ENCODE assay signal across 8 mouse cellular contexts in genomic region chr10:59952152-59952780, GRCm38 (mm10). TPM values are rescaled to one million over a fixed set of nuclear protein-coding genes. Genes with fewer than 3 reads are reported as not detected.
DNase-seq lines count a peak whose midpoint lies in the region; ATAC-seq and TF ChIP-seq lines count a peak whose summit lies in the region.

No protein-coding gene starts in this region.

- peak overlapping the region; percentile 65 for H3K4me3 ChIP-seq in liver, adult 2 months (ENCODE audit: insufficient read depth, low read depth, low read length)
- peak overlapping the region; percentile 88 for H3K4me3 ChIP-seq in hindbrain, embryonic 12.5 days
- H3K4me3 ChIP-seq in limb, embryonic 11.5 days (ENCODE audit: low read depth, low read length): peak overlapping the region; percentile 99
- peak overlapping the region; percentile 75 for H3K4me3 ChIP-seq in midbrain, embryonic 15.5 days

- no peaks in the 10 kb centered on the region for H3K9me3 ChIP-seq in hindbrain, embryonic 12.5 days (replicated peaks)
- no peaks in the 10 kb centered on the region for H3K9me3 ChIP-seq in limb, embryonic 11.5 days (ENCODE audit: control insufficient read depth, low read length)
- no peaks in the 10 kb centered on the region for H3K9me3 ChIP-seq in midbrain, embryonic 15.5 days

- WGBS in liver, adult 2 months: under 1% methylated on average over 31 of the region's 31 CpGs
- under 1% methylated on average over 31 of the region's 31 CpGs for WGBS in hindbrain, embryonic 12.5 days
- under 1% methylated on average over 31 of the region's 31 CpGs for WGBS in limb, embryonic 11.5 days
- 0% methylated on average over 31 of the region's 31 CpGs for WGBS in midbrain, embryonic 15.5 days

- TF ChIP-seq CTCF in liver, adult 2 months (IDR thresholded peaks at IDR 0.05; ENCODE audit: low read depth, low read length): no peak

- H3K36me3 ChIP-seq in liver, adult 2 months (ENCODE audit: control insufficient read depth, insufficient read depth, low read length): no peaks in the 10 kb centered on the region
- H3K36me3 ChIP-seq in hindbrain, embryonic 12.5 days: peaks cover 7% of the 10 kb centered on the region; the same call in 1 of the 2 replicates
- H3K36me3 ChIP-seq in limb, embryonic 11.5 days (ENCODE audit: control insufficient read depth, insufficient read depth, low read length): no peaks in the 10 kb centered on the region
- no peaks in the 10 kb centered on the region for H3K36me3 ChIP-seq in midbrain, embryonic 15.5 days (replicated peaks)

- H3K9ac ChIP-seq in liver, adult 2 months (ENCODE audit: low read depth, low read length): peak overlapping the region; percentile 75
- peak overlapping the region; percentile 73 for H3K9ac ChIP-seq in hindbrain, embryonic 12.5 days
- peak overlapping the region; percentile 70 for H3K9ac ChIP-seq in limb, embryonic 11.5 days (ENCODE audit: low read length)
- H3K9ac ChIP-seq in midbrain, embryonic 15.5 days: peak overlapping the region; percentile 71

- no peak for TF ChIP-seq POLR2A in liver, adult 2 months (IDR thresholded peaks at IDR 0.05; ENCODE audit: extremely low read depth, insufficient read depth, low read length)

- H3K27me3 ChIP-seq in liver, adult 2 months (ENCODE audit: control insufficient read depth, insufficient read depth, low read length): no peaks in the 10 kb centered on the region
- no peaks in the 10 kb centered on the region for H3K27me3 ChIP-seq in hindbrain, embryonic 12.5 days
- H3K27me3 ChIP-seq in limb, embryonic 11.5 days (ENCODE audit: control insufficient read depth, insufficient read depth, low read length): no peaks in the 10 kb centered on the region
- H3K27me3 ChIP-seq in midbrain, embryonic 15.5 days (replicated peaks): no peaks in the 10 kb centered on the region

- ATAC-seq in frontal cortex, adult (ENCODE audit: low TSS enrichment): peak; percentile 13
- peak; percentile 51 for ATAC-seq in hindbrain, embryonic 12.5 days (ENCODE audit: low FRiP score)
- no peak; the same call in 1 of the 2 replicates for ATAC-seq in limb, embryonic 11.5 days (ENCODE audit: insufficient number of reproducible peaks, low FRiP score, low TSS enrichment, low read depth)
- ATAC-seq in midbrain, embryonic 15.5 days (replicated peaks): peak; percentile 52

- peak; percentile 81 for DNase-seq in liver, adult 2 months (ENCODE audit: extremely low read depth, low read depth, low spot score)
- DNase-seq in liver: no peak
- DNase-seq in cerebellum, postnatal 14 days: peak; percentile 83
- peak; percentile 84 for DNase-seq in limb, embryonic 11.5 days (ENCODE audit: low spot score)
- peak; percentile 74 for DNase-seq in testis, postnatal 10 days (ENCODE audit: low spot score)

- H3K4me2 ChIP-seq in hindbrain, embryonic 12.5 days (replicated peaks): peak overlapping the region; percentile 94
- H3K4me2 ChIP-seq in limb, embryonic 11.5 days (ENCODE audit: low read depth, severe bottlenecking): peak overlapping the region; percentile 89
- H3K4me2 ChIP-seq in midbrain, embryonic 15.5 days: peak overlapping the region; percentile 92

- peaks cover 12% of the 10 kb centered on the region for H3K4me1 ChIP-seq in liver, adult 2 months (ENCODE audit: control insufficient read depth, insufficient read depth, low read length)
- H3K4me1 ChIP-seq in hindbrain, embryonic 12.5 days: peaks cover 45% of the 10 kb centered on the region
- H3K4me1 ChIP-seq in limb, embryonic 11.5 days (ENCODE audit: control insufficient read depth, insufficient read depth, low read length): peaks cover 26% of the 10 kb centered on the region
- peaks cover 40% of the 10 kb centered on the region for H3K4me1 ChIP-seq in midbrain, embryonic 15.5 days

- H3K79me2 ChIP-seq in liver, adult 2 months (ENCODE audit: control insufficient read depth, insufficient read depth, low read length): no peaks in the 10 kb centered on the region

- H3K27ac ChIP-seq in liver, adult 2 months (replicated peaks; ENCODE audit: insufficient read depth, low read depth, low read length): peak overlapping the region; percentile 78
- H3K27ac ChIP-seq in hindbrain, embryonic 12.5 days: peak overlapping the region; percentile 92
- H3K27ac ChIP-seq in limb, embryonic 11.5 days (replicated peaks; ENCODE audit: low read depth, low read length): peak overlapping the region; percentile 80
- peak overlapping the region; percentile 95 for H3K27ac ChIP-seq in midbrain, embryonic 15.5 days

RNA-seq across cellular contexts. Expression of gene Ddit4, which starts 0.6 kb away (rescaled TPM):
- total RNA-seq in liver, adult 2 months (2014; rRNA removed): 5.2 and 8.8 TPM in 2 replicates
- 13.6 and 16.4 TPM in 2 replicates for polyA plus RNA-seq in liver, adult 2 months (2012; rRNA removed)
- polyA plus RNA-seq in hindbrain, embryonic 12.5 days (2016; fragmentation: Nextera tagmentation; extraction: Ambion mirVana): 78.1 and 78.6 TPM in 2 replicates
- 6.8 and 10.2 TPM in 2 replicates for polyA plus RNA-seq in limb, embryonic 11.5 days (2014; fragmentation: Nextera tagmentation; extraction: Ambion mirVana)
- polyA plus RNA-seq in midbrain, embryonic 15.5 days (2015; fragmentation: Nextera tagmentation; extraction: Ambion mirVana): 52.6 and 59.4 TPM in 2 replicates

RNA-seq across cellular contexts. Expression of gene Ascc1, which starts 50.3 kb away (rescaled TPM):
- total RNA-seq in liver, adult 2 months (2014; rRNA removed): 8.5 and 10.8 TPM in 2 replicates
- polyA plus RNA-seq in liver, adult 2 months (2012; rRNA removed): 12.9 and 15.6 TPM in 2 replicates
- 36.3 and 38.0 TPM in 2 replicates for polyA plus RNA-seq in hindbrain, embryonic 12.5 days (2016; fragmentation: Nextera tagmentation; extraction: Ambion mirVana)
- 45.2 and 46.7 TPM in 2 replicates for polyA plus RNA-seq in limb, embryonic 11.5 days (2014; fragmentation: Nextera tagmentation; extraction: Ambion mirVana)
- 47.4 and 48.7 TPM in 2 replicates for polyA plus RNA-seq in midbrain, embryonic 15.5 days (2015; fragmentation: Nextera tagmentation; extraction: Ambion mirVana)

RNA-seq across cellular contexts. Expression of gene Anapc16, which starts 50.7 kb away (rescaled TPM):
- 22.8 and 28.1 TPM in 2 replicates for total RNA-seq in liver, adult 2 months (2014; rRNA removed)
- 48.9 and 50.4 TPM in 2 replicates for polyA plus RNA-seq in liver, adult 2 months (2012; rRNA removed)
- 113 and 119 TPM in 2 replicates for polyA plus RNA-seq in hindbrain, embryonic 12.5 days (2016; fragmentation: Nextera tagmentation; extraction: Ambion mirVana)
- polyA plus RNA-seq in limb, embryonic 11.5 days (2014; fragmentation: Nextera tagmentation; extraction: Ambion mirVana): 111 and 112 TPM in 2 replicates
- 106 and 109 TPM in 2 replicates for polyA plus RNA-seq in midbrain, embryonic 15.5 days (2015; fragmentation: Nextera tagmentation; extraction: Ambion mirVana)
